Mouse (Mus musculus): ENCODE data around the gene Xdh.

DNA sequence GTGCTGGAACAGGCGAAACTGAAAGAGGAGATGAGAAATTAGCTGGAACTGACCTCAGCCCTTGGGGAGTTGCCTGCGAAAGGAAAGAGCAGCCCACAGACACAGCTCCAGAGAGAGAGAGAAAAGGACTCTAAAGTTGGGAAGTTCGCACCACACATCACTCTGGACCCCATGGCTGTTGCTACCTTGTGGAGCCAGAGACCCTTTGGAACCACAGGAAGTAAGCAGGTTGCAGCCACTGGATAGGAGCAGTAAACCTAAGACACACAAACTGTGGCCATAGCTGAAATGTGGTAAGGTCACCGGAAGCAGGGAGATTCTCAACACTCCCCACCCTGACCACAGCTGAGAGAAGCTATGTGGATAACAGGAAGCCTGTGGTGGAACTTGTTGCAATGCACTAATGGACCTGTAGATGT is 2.1 kb upstream of the Xdh start:
- TF ChIP-seq FLI1 (IDR thresholded peaks at IDR 0.05; ENCODE audit: low read length) (no peak), GATA1 (IDR thresholded peaks at IDR 0.05; ENCODE audit: borderline replicate concordance, low read length) (no peak)
